Mouse (Mus musculus) lung, adult 2 months (tissue): Measurements from ENCODE around the gene Atp1a3. TPM values are rescaled to one million over a fixed set of nuclear protein-coding genes. Genes with fewer than 3 reads are reported as not detected.

Source experiments
- DNase-seq: peaks from one replicate; pipeline ENCODE4 v3.0.0; 2022
- H3K4me1 ChIP-seq: fragments of 200-500 bp; 2 replicates; pipeline ENCODE4 v1.6.1; 2011; ENCODE audit warnings: low read length; ENCODE audit not compliant: control insufficient read depth, insufficient read depth
- H3K4me3 ChIP-seq: fragments of 200-500 bp; replicated peaks from 2 replicates; pipeline ENCODE3; 2011; ENCODE audit warnings: low read depth, mild to moderate bottlenecking, control low read depth, low read length; ENCODE audit errors: extremely low read depth
- CTCF ChIP-seq: fragments of 200-500 bp; IDR thresholded peaks from 2 replicates; pipeline ENCODE4 v1.5.1; 2011; ENCODE audit warnings: mild to moderate bottlenecking, low read length, control low read depth; ENCODE audit not compliant: insufficient read depth
- POLR2A ChIP-seq: fragments of 200-500 bp; IDR thresholded peaks from 2 replicates; pipeline ENCODE4 v1.6.1; 2011; ENCODE audit warnings: low read depth, mild to moderate bottlenecking, control low read depth, low read length, borderline replicate concordance; ENCODE audit errors: extremely low read depth
- WGBS: fragments of 180-500 bp; shearing (Covaris S2); methylation state at CpG from one replicate; pipeline ENCODE4 v1.1.7; 2018; 5-methylcytosine and 5-hydroxymethylcytosine counted together
- polyA plus RNA-seq: library from polyadenylated mRNA; depleted of rRNA; stranded (reverse); fragments of >200 nt; gene quantifications from 2 replicates; pipeline ENCODE4 v1.2.3, GENCODE M21; 2012; rRNA removed

Gene Atp1a3
- polyA plus RNA-seq, 1 experiment, result 7.1 TPM

DNA sequence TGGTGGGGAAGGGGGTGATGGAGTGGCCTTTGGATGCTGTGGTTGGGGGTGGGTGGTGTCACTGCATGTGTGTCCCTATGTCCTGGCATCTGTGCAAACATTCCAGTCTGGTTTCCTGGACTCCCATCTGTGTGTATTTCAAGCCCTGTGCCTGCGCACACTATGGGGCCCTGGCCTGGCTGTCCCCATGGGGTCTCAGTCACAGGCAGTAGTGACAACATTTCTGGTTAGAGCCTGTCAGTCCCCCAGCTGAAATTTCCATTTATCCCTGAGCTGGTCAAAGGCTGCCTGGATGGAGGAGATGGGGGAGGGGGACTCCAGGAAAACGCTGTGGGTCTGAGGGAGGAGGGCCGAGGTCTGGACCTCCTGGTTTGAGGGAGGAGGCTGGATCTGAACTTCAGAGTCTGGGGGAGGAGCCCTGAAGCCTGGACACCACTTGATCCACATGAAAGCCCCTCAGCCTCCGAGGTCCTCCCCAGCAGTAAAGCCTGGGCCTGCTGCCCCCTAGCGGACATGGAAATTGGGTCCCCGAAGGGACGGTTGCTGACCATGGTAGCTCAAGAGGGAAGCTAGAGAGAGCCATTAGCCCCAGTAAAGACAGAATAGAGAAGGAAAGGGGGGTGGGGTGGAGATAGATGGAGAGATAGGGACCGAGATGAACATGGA lies 55.7 kb downstream of the Atp1a3 start:
- H3K4me3 ChIP-seq, result no peak overlapping the region
- peak; percentile 70 for DNase-seq
- 2% methylated on average over 8 of the region's 8 CpGs for WGBS
- TF ChIP-seq CTCF (peak; percentile 74), POLR2A (no peak)
- H3K4me1 ChIP-seq, result 0 out of 2 replicates have a peak, but pooled peaks cover 3% of the 10 kb centered on the region

DNA sequence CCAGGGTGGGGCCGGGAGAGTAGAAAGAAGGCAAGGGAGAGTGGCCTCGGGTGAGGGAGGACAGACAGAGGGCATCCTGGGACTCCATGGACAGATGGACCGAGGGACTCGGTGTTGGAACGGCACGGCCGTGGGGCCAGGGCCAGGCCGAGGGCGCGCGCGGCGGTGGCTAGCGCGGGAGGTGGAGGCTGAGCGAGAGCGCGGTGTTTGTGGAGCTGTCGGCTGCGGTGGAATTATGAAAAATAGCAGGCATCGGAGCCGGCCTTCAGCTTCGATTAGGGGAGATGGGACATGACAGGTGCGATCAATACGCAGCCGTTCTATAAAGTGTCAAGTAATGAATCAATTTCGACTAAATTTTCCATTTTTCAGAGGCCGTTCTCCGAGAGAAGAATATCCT lies 57.0 kb downstream of the Atp1a3 start:
- no peak for DNase-seq
- Histone ChIP-seq H3K4me1 (peaks cover 2% of the 10 kb centered on the region; the same call in 1 of the 2 replicates), H3K4me3 (no peak overlapping the region)
- 4% methylated on average over 29 of the region's 29 CpGs for WGBS
- TF ChIP-seq POLR2A, result no peak
- TF ChIP-seq CTCF, result no peak

DNA sequence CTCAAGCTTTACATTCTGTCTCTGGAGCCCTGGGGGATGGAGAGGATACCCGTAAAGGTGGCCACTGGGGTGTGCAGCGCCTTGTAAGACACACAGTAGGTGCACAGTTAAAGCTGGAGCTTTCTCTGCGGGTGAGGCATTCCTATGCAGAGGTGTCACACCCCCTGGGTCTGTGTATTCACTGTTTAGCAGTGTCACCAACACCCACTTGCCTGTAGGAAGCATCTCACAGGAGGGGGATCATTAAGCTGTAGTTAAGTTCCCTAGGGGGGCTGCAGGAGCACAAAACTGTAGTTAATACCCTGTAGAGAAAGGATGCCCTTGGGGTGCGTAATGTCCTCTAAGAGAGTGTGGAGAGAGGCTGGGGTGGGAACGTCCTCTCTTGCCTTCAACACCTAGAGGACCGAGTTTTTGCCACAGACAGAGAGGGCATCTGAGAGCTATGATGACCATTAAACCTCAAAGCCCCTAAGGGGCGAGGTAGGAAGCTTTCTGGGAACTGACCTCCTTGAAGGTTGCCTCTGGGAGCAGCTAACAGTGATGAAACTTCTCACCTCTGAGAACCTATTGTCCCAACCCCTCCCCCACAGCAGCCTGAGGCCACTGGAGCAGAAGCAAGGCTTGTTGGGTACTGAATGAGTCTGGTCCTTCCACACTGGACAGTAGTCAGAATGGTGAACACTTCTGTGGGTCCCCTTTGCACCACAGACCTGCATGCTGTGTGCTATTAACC lies 58.3 kb downstream of the Atp1a3 start:
- WGBS, result 5% methylated on average over 7 of the region's 7 CpGs
- TF ChIP-seq POLR2A, result no peak
- no peak for TF ChIP-seq CTCF
- no peak for DNase-seq
- Histone ChIP-seq H3K4me1 (peaks cover 2% of the 10 kb centered on the region; the same call in 1 of the 2 replicates), H3K4me3 (no peak overlapping the region)

DNA sequence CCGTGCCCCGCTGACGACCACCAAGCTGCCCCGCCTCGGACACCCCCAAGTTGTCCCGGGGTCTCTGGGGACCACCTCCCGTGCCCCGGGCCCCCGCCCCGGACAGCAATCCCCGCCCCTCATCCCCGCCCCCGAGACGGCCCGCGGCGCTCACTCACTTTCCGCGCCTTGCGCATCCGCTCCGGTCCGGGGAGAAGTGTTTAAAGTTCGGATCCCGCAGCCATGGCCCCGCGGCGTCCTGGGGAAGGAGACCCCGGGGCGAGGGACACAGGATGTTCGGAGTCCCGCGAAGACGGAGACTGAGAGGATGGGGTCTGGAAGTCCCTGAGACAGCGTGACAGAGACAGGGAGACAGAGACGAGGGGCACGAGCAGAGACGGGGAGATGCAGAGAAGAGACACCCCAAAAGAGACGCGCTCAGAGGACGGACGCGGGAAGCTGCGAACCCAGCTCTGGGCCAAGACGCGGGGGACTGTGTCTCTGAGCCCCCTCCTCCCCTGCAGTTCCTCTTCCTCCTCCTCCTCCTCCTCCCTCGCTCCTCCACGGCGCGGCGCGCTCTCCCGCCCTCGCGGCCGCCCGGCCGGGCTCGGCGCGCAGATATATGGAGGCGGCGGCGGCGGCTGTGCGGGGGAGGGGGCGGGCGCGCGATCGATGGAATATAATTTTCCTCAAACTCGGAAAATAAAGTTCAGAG lies 61.4 kb downstream of the Atp1a3 start, which contains the start of gene Gm4881:
TSS of gene Gm4881 (minus strand) at position 238 of the 694 bp plus-strand sequence.
- Histone ChIP-seq H3K4me1 (peaks cover 2% of the 10 kb centered on the region; the same call in 1 of the 2 replicates), H3K4me3 (no peak within 1 kb of the TSS)
- DNase-seq, result no peak
- 2% methylated on average over 72 of the region's 72 CpGs for WGBS
- no peak for TF ChIP-seq CTCF
- no peak for TF ChIP-seq POLR2A

DNA sequence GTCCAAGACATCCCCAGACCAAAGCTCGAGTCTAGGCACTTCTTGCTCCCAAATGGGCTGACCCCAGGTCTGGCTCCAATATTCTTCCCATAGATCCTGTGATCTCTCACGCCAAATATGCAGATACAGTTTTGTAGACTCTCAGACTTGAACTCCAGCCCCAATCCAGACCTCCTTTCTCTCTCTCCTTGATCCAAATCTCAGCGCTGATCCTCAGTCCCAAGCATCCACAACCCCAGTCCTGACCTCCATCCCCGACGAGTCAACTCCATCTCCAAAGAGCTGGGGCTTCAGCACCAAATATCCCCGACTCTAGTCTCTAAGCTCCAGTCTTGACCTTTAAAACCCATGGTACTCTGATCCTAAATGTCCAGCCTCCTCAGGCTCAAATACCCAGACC lies 62.1 kb downstream of the Atp1a3 start:
- Histone ChIP-seq H3K4me3 (no peak overlapping the region), H3K4me1 (peaks cover 2% of the 10 kb centered on the region; the same call in 1 of the 2 replicates)
- TF ChIP-seq POLR2A, result no peak
- no peak for TF ChIP-seq CTCF
- DNase-seq, result no peak
- 6% methylated on average over 6 of the region's 6 CpGs for WGBS

DNA sequence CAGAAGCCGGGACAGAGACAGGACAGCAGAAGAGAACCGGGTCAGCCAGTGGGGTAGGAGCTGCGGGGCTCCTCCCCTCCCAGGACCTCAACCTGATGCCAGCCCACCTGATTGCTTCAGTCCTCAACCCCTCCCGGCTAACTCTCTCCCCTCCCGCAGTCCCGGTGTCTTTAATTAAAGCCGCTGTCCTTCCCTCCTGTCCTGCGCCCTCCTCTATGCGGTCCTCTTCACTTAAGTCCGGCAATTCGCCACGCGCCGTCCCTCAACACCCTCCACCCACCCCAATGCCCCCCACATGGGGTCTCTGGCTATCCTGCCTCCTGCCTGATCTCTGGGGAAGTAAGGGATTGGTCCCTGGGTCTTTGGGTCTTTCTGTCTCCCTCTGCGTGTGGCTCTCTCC lies 74.1 kb downstream of the Atp1a3 start:
- H3K4me3 ChIP-seq, result no peak overlapping the region
- TF ChIP-seq POLR2A (no peak), CTCF (no peak)
- no peaks in the 10 kb centered on the region; the same call in 1 of the 2 replicates for H3K4me1 ChIP-seq
- DNase-seq, result no peak
- 2% methylated on average over 15 of the region's 15 CpGs for WGBS

DNA sequence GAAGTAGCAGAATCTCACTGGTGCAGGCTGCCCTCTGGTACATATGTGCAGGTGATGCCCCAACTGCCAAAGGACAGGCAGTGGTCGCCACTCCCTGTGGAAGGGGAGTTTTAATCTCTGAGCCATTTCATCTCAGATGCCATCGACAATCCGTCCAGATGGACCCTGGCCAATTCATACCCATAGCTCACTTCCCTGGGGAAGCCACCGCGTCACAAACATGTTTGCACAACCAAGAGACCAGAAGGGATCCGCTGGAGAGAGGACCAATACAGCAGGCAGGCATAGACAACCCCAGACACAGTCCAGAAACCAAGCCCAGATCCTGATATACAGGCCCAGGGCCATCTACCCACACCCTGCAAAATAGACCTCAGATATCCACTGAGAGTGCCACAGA lies 75.3 kb downstream of the Atp1a3 start:
- DNase-seq, result no peak
- H3K4me1 ChIP-seq, result no peaks in the 10 kb centered on the region; the same call in 1 of the 2 replicates
- no peak overlapping the region for H3K4me3 ChIP-seq
- TF ChIP-seq CTCF (no peak), POLR2A (no peak)
- WGBS, result 25% methylated on average over 6 of the region's 6 CpGs

Other genes starting within 250 kb of the Atp1a3 start
- 2.8 and 5.2 TPM in 2 replicates for gene Cd177, start 245.6 kb downstream of the Atp1a3 start, polyA plus RNA-seq
- 0.38 and 0.41 TPM in 2 replicates for gene Ceacam10, start 228.8 kb downstream of the Atp1a3 start, polyA plus RNA-seq
- 2.2 and 2.4 TPM in 2 replicates for gene Gm9844, start 143.7 kb downstream of the Atp1a3 start, polyA plus RNA-seq
- not detected in 2 replicates for gene Lypd4, start 136.0 kb downstream of the Atp1a3 start, polyA plus RNA-seq
- gene Dmrtc2, start 135.9 kb downstream of the Atp1a3 start, polyA plus RNA-seq, result not detected in 2 replicates
- gene Rps19, start 121.6 kb downstream of the Atp1a3 start, polyA plus RNA-seq, result 429 and 452 TPM in 2 replicates
- gene Cd79a, start 108.6 kb downstream of the Atp1a3 start, polyA plus RNA-seq, result 49.6 and 61.7 TPM in 2 replicates
- gene Arhgef1, start 103.0 kb downstream of the Atp1a3 start, polyA plus RNA-seq, result 360 and 365 TPM in 2 replicates
- not detected in 2 replicates for gene Gm4881, start 61.5 kb downstream of the Atp1a3 start, polyA plus RNA-seq
- 806 and 948 TPM in 2 replicates for gene Rabac1, start 33.2 kb downstream of the Atp1a3 start, polyA plus RNA-seq
- 28.5 and 31.1 TPM in 2 replicates for gene Grik5, start 66.4 kb upstream of the Atp1a3 start, polyA plus RNA-seq
- gene Zfp574, start 66.6 kb upstream of the Atp1a3 start, polyA plus RNA-seq, result 46.8 and 48.4 TPM in 2 replicates
- gene Pou2f2, start 173.8 kb upstream of the Atp1a3 start, polyA plus RNA-seq, result 6.0 and 6.1 TPM in 2 replicates
- 37.6 and 42.4 TPM in 2 replicates for gene Dedd2, start 214.7 kb upstream of the Atp1a3 start, polyA plus RNA-seq
- 18.0 and 18.4 TPM in 2 replicates for gene Zfp526, start 215.5 kb upstream of the Atp1a3 start, polyA plus RNA-seq
- 104 and 116 TPM in 2 replicates for gene Gsk3a, start 231.9 kb upstream of the Atp1a3 start, polyA plus RNA-seq
- gene Erf, start 244.8 kb upstream of the Atp1a3 start, polyA plus RNA-seq, result 41.1 and 51.4 TPM in 2 replicates